Mouse (Mus musculus): ENCODE data around the gene A830031A19Rik. TPM values are rescaled to one million over a fixed set of nuclear protein-coding genes. Genes with fewer than 3 reads are reported as not detected.

The A830031A19Rik gene
- polyA plus RNA-seq, 1 experiment from 2014 or later: not detected

GRCm38 (mm10) chr11:24076821-24077730 is 2.2 kb upstream of the A830031A19Rik start:
- peak; percentile 32 for DNase-seq (ENCODE audit: low spot score)

DNA sequence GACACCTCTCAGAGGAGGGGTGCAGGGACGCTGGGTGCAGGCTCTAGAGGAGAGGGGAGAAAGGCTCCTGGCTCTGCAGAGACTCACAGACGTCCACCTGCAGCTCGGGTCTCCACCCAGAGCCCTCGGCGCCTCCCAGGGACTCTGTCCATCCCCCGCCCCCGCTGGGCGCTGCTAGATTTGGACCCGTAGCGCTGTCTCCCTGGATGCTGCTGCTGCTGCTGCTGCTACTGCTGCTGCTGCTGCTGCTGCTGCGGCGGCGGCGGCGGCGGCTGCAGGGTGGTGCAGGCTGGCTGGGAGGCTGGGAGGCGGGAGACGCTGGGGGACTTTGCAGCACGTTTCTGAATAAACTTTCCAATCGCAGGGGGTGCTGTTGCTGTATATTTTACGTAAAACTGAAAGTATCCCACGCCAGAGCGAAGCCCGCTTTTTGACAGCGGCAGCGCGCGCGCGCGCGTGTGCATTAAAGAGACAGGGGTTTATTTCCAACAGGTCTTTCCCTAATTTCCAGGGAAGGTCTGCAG is 1.3 kb upstream of the A830031A19Rik start:
- DNase-seq (ENCODE audit: low spot score): peak; percentile 82

- DNase-seq (ENCODE audit: low spot score): peak; percentile 44
Observed at GRCm38 (mm10) chr11:24075486-24076126, 752 bp upstream of the A830031A19Rik start.

DNA sequence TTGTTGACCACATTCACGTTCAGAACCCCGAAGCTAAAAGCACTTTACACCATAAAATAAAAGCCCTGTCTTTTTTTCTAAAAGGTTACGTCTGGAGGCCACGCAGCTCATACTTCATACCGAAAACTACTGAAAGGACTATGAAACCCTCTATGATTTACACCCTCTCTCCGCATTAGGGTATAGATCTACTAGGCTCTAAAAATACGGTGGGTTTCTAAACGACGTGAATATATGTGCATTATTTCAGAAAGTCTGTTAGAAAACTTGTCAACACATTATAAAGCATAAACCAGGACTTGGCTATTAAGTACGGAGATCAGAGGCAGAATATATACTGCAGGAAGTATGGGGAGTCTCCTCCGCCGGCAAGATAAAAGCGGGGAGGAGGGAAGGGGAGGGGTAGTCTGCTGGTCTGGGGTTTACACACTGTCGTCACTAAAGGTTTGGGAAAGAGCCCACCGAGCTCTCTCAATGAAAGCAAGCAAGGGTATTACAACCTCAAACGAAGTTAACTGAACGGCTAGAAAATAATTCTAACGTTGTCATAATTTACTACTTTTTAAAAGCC is 748 bp downstream of the A830031A19Rik start:
- DNase-seq (ENCODE audit: low spot score): peak; percentile 38

GRCm38 (mm10) chr11:24065313-24065712 is 9.5 kb downstream of the A830031A19Rik start:
- no peak for DNase-seq (ENCODE audit: low spot score)

DNA sequence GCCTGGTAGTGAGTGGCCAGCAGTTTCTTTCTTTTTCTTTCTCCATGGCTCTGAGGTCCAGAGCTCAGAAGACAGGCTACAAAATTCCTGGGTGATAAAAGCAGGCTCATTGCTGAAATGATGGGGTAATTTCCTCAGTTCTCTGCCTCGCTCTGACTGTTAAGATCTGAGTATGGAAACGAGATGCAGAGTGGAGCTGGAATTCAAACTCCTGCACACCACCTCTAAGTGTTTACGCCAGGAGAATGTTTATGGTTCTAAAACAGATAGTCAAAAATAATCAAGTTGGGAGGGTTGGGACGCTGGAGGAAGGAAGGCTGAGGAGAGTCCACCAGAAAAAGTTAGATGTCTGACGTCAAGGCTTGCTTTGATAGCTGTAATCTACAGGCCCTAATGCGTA is 10.6 kb downstream of the A830031A19Rik start:
- no peak for DNase-seq (ENCODE audit: low spot score)

GRCm38 (mm10) chr11:24062495-24063096 is 12.3 kb downstream of the A830031A19Rik start:
- no peak for DNase-seq (ENCODE audit: low spot score)

DNA sequence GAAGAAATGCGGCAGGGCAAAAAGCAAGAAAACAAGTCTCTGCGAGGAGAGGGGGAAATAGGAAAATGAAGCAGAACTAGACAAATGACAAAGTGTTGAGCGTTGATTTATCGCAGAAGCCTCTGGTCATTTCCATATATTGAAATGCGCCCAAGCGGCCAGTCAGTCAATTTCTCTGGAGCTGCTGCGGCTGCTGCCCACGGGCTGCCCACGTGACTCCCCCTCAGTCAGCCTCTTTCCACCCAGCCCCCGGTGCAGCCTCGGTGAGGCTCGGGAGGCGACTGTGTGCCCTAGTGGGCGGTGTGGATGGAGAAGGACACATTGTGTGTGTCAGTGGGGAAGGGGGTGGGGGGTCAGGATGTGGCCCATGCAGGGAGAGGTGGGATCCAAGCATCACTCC is 13.0 kb downstream of the A830031A19Rik start:
- DNase-seq (ENCODE audit: low spot score): no peak

GRCm38 (mm10) chr11:24060428-24060827 is 14.4 kb downstream of the A830031A19Rik start:
- DNase-seq (ENCODE audit: low spot score): no peak

- no peak for DNase-seq (ENCODE audit: low spot score)
Observed at GRCm38 (mm10) chr11:24059137-24059536, 15.7 kb downstream of the A830031A19Rik start.

DNA sequence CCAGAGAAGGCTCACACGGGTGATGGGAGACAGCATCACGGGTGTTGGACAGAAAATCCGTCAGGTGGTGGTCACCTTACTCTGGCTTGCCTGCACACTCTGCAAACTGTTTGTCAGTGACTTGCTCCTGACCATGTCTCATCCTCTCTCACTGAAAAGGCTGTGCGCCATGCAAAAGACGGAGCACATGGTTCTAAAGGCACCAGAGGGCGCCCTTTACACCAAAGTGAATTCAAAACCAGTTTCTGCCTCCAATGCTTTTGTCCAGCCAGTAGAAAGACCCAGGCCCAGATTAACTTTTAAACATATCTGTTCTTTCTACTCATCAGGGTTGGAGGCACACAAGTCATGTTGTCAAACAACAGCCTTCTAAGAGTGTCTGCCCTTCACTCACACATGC is 22.0 kb downstream of the A830031A19Rik start:
- DNase-seq (ENCODE audit: low spot score): no peak

DNA sequence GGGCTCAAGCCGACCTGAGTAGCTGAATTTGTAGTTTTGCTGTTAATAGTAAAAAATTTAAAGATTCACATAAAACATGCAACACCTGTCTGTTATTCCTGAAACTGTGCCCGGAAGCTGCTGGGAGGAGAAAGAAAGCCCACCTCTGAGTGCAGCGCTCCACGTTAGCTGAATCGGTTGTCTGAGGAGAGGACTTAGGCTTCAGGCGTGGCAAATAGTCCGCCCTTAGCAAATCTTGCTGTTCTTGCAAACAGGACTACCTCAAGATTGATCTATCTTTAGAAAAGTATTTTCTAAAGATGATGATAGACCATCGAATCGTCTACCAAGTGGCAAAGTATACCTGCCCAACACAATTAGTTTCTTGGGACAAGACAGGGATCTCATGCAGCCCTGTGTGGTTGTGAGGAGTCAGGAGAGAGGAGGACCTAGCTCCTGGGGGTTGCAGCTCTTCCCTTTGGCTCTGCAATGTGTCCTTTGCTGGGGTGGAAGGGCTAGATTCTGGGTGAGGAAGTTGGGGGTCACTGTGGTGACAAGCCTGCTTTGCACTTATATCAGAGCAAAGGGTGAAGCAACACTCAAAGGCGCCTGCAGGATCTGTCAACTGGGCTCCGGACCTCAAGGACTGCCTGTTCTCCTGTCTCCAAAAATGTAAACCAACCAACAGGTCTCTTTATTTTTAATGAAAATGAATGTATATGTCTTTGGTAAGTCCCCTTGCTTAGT is 24.7 kb downstream of the A830031A19Rik start:
- no peak for DNase-seq (ENCODE audit: low spot score)

DNA sequence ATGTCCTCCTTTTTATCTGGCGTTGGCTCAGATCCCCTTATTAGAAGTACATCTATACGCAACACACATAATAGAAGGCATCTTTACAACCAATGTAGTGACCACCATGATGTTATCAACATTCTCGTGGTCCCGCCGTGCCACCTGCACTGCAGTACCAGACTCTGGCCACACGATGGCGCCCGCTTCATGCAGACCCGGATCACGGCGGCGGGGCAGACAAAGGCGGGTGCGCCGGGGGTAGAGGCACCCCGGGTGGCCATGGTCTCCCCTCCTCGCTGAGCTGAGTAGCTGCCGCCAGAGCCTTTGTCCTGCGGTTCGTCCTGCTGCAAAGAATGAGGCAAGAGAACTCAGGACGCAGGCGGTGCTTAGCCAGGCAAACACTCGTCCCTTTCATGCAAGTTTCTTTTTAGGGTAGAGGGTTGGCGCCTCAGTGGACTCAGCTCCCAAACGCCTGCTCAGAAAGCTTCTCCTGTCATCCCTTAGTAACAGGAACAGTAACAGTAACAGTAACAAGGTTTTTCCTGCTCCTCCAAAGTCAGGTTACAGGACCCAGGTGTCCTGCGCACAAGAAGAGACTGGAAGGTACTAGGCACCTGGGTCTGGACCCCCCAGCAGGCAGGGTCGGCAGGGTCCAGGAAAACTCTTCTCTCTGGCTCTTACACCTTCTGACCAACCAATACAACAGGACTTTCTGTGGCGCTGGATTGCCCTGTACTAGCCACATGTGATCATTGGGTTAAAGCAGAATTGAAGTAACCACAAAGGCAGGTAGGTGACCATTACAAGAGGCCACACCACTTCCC is 25.4 kb downstream of the A830031A19Rik start:
- DNase-seq (ENCODE audit: low spot score): peak; percentile 79

DNA sequence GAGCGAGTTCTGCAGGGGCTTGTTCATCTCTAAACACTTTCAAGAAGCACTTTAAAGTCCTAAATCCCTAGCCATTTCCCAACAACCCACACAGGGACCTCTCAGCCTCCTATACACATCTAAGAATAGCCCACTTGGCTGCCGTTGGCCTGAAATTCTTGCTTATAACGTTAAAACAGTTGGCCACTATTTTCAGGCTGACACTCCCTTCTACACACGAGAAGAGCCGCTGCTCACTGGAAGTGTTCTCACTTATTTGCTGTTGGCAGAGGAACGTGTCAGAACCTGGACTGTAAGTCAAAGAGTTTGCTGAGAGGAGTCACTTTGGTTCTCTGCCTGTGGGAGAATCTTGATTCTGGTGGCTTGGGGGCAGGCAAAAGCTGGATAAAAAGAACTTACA is 30.8 kb downstream of the A830031A19Rik start:
- DNase-seq (ENCODE audit: low spot score): no peak

DNA sequence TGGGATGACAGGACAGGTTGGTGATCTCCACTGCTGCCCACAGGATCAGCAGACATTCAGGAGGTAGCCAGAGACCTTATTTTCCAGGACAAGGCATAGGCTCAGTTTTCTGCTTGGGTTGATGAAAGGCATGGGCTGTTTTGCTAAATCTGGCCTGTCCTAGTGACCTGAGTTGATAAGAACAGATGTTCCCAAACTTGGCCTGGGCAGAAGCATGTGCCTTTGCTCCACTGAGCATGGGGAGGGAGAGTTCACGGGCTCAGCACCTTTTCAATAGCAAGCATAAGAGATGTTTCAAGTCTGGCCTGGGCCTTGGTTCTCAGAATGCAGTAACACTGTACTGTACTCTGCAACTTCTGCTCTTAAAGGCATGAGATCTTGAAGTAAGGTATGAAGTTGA is 54.1 kb downstream of the A830031A19Rik start:
- no peak for DNase-seq (ENCODE audit: low spot score)

- no peak for DNase-seq (ENCODE audit: low spot score)
Observed at GRCm38 (mm10) chr11:24018783-24019182, 56.1 kb downstream of the A830031A19Rik start.

DNA sequence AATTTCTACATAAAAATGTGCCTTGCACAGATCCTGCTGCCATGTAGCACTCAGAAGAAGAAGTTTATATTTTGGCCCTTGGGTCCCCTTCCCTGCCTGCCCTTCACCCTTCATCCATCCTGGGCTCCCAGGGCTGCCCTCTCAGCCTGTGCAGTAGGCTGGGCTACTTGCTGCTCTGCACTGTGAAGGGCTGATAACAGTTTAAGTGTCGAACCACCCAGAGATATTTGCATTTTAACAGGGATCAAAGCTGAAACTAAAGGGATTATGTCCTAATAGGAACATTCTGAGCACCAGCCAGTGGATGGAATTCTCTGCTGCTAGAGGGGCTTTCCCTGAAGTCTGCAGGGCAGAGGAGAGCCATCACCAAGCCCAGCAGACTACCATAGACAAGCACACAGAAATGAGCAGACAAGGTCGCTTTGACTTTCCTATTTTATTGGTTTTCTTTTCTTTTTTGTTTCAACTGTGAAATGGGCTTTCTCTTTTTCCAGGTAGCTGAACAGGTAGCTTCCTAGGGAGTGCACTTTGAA is 58.1 kb downstream of the A830031A19Rik start:
- no peak for DNase-seq (ENCODE audit: low spot score)

DNA sequence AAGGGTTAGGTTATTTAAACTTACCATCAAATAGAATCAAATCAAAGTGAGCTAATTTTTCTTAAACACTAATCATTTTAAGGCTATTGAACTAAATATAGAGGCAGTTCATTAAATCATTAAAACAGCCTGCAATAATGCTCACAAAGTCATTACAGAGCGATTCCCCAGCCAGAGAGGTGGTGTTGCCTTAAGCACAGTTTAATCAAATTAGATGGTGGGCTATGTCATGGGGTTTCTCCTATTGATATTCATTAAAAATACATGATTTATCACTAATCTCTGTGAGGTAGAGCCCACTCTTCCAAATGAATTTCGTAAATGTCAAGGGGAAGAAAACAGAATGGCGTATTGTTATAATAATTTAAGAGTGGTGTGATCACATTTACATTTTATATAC is 58.8 kb downstream of the A830031A19Rik start:
- no peak for DNase-seq (ENCODE audit: low spot score)

GRCm38 (mm10) chr11:24014642-24015041 is 60.2 kb downstream of the A830031A19Rik start:
- no peak for DNase-seq (ENCODE audit: low spot score)

DNA sequence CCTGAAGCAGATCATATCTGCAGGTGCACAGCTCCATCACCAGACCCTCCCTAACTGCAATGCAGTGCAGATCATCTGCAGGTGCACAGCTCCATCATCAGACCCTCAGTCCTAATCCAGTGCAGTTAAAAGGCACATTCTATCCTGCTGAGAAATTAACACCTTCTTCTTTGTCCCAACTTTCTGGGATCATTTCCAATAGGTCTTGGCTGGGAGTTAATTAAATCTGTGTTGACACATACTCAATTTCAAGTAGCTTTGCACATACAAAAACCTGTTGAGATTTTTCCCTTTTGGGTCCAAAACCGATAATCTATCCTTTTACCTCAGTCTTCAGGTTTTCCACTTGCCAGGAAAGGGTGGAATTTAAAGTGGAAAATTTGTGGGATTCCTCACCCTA is 62.6 kb downstream of the A830031A19Rik start:
- no peak for DNase-seq (ENCODE audit: low spot score)

Measured in thymus, postnatal 0 days (tissue).